Mouse (Mus musculus) layer of hippocampus, adult 11-12 months (tissue): ENCODE results near the gene Sdr16c6.

ENCODE experiments used
- DNase-seq: peaks from one replicate; pipeline ENCODE4 v3.0.0; 2022; ENCODE audit warnings: low spot score

Gene Sdr16c6

GRCm38 (mm10) chr4:4077372-4077771 lies at the start of gene Sdr16c6:
TSS of gene Sdr16c6 (minus strand) at chr4:4077522.
- no peak for DNase-seq

- DNase-seq: no peak
Observed at GRCm38 (mm10) chr4:4080180-4080579, 2.9 kb upstream of the Sdr16c6 start.

- peak; percentile 5 for DNase-seq
Observed at GRCm38 (mm10) chr4:4079132-4079531, 1.8 kb upstream of the Sdr16c6 start.

- no peak for DNase-seq
Observed at GRCm38 (mm10) chr4:4076001-4076400, 1.3 kb downstream of the Sdr16c6 start.
